Mouse (Mus musculus): ENCODE data around the gene Tns1. TPM values are rescaled to one million over a fixed set of nuclear protein-coding genes. Genes with fewer than 3 reads are reported as not detected.
A peak's percentile ranks its signal among the peaks of the same experiment; 100 is the strongest.

Gene Tns1
- polyA plus RNA-seq, 1 experiment, result 111 TPM

GRCm38 (mm10) chr1:74130883-74131659, 6.8 kb upstream of the Tns1 start:
- H3K4me3 ChIP-seq, result no peak overlapping the region
- TF ChIP-seq MYOG (IDR thresholded peaks at IDR 0.05; ENCODE audit: control insufficient read depth in 1 of 3, insufficient read depth in 1 of 3, insufficient read length in 2 of 3, low read depth in 2 of 3) (no peak), USF1 (IDR thresholded peaks at IDR 0.05; ENCODE audit: low read depth) (no peak), MYOD1 (IDR thresholded peaks at IDR 0.05; ENCODE audit: control insufficient read depth in 1 of 3, insufficient read length in 2 of 3, low read depth in 2 of 3) (no peak), REST (IDR thresholded peaks at IDR 0.05; ENCODE audit: insufficient read depth, insufficient read length) (no peak), TCF3 (IDR thresholded peaks at IDR 0.05; ENCODE audit: insufficient read length, low read depth) (no peak), TCF12 (IDR thresholded peaks at IDR 0.05; ENCODE audit: insufficient read depth, poor library complexity, severe bottlenecking) (no peak), SRF (IDR thresholded peaks at IDR 0.05; ENCODE audit: control insufficient read depth, insufficient read length, low read depth) (no peak), POLR2AphosphoS2 (IDR thresholded peaks at IDR 0.05; ENCODE audit: insufficient read length, low read depth) (no peak), POLR2A (IDR thresholded peaks at IDR 0.05; ENCODE audit: insufficient read length, low read depth) (no peak)
- H3ac ChIP-seq (ENCODE audit: control insufficient read depth, insufficient read length), result no peak overlapping the region
- H3K36me3 ChIP-seq (ENCODE audit: control insufficient read depth, insufficient read depth), result no peaks in the 10 kb centered on the region
- no peaks in the 10 kb centered on the region for H3K27me3 ChIP-seq (ENCODE audit: control insufficient read depth, insufficient read depth, insufficient read length)
- no peaks in the 10 kb centered on the region for H3K79me2 ChIP-seq (ENCODE audit: control insufficient read depth, insufficient read depth)
- no peak overlapping the region for H3K4me2 ChIP-seq (ENCODE audit: low read depth)

- H3K79me2 ChIP-seq (ENCODE audit: control insufficient read depth, insufficient read depth), result no peaks in the 10 kb centered on the region
- H3ac ChIP-seq (ENCODE audit: control insufficient read depth, insufficient read length), result no peak within 1 kb of the TSS
- TF ChIP-seq POLR2A (IDR thresholded peaks at IDR 0.05; ENCODE audit: insufficient read length, low read depth), result no peak
- TF ChIP-seq MYOD1 (IDR thresholded peaks at IDR 0.05; ENCODE audit: control insufficient read depth in 1 of 3, insufficient read length in 2 of 3, low read depth in 2 of 3), result peak in 1 of 3 experiments; percentile 9
- no peak for TF ChIP-seq CEBPB (IDR thresholded peaks at IDR 0.05; ENCODE audit: insufficient read depth, poor library complexity, severe bottlenecking)
- no peak for TF ChIP-seq TCF3 (IDR thresholded peaks at IDR 0.05; ENCODE audit: insufficient read length, low read depth)
- no peak for TF ChIP-seq SRF (IDR thresholded peaks at IDR 0.05; ENCODE audit: control insufficient read depth, insufficient read length, low read depth)
- no peak for TF ChIP-seq REST (IDR thresholded peaks at IDR 0.05; ENCODE audit: insufficient read depth, insufficient read length)
- H3K4me2 ChIP-seq (ENCODE audit: low read depth), result peak within 1 kb of the TSS; percentile 96
- no peaks in the 10 kb centered on the region for H3K36me3 ChIP-seq (ENCODE audit: control insufficient read depth, insufficient read depth)
- H3K4me3 ChIP-seq, result no peak within 1 kb of the TSS
- peaks cover 8% of the 10 kb centered on the region for H3K27me3 ChIP-seq (ENCODE audit: control insufficient read depth, insufficient read depth, insufficient read length)
Observed at GRCm38 (mm10) chr1:74124991-74125552, 823 bp upstream of the Tns1 start, which contains the start of gene Rufy4. Gene Rufy4, plus strand, starts transcription at chr1:74125541.

GRCm38 (mm10) chr1:74123215-74123614, 1.0 kb downstream of the Tns1 start:
- H3K79me2 ChIP-seq (ENCODE audit: control insufficient read depth, insufficient read depth), result no peaks in the 10 kb centered on the region
- H3K27me3 ChIP-seq (ENCODE audit: control insufficient read depth, insufficient read depth, insufficient read length), result peaks cover 8% of the 10 kb centered on the region
- no peak overlapping the region for H3K4me3 ChIP-seq
- H3K36me3 ChIP-seq (ENCODE audit: control insufficient read depth, insufficient read depth), result no peaks in the 10 kb centered on the region
- TF ChIP-seq POLR2AphosphoS2 (IDR thresholded peaks at IDR 0.05; ENCODE audit: insufficient read length, low read depth), result no peak
- TF ChIP-seq MYOD1 (IDR thresholded peaks at IDR 0.05; ENCODE audit: control insufficient read depth in 1 of 3, insufficient read length in 2 of 3, low read depth in 2 of 3), result no peak
- no peak overlapping the region for H3K4me2 ChIP-seq (ENCODE audit: low read depth)
- no peak overlapping the region for H3ac ChIP-seq (ENCODE audit: control insufficient read depth, insufficient read length)

GRCm38 (mm10) chr1:74121821-74122576, 2.2 kb downstream of the Tns1 start:
- no peak overlapping the region for H3ac ChIP-seq (ENCODE audit: control insufficient read depth, insufficient read length)
- H3K27me3 ChIP-seq (ENCODE audit: control insufficient read depth, insufficient read depth, insufficient read length), result peaks cover 8% of the 10 kb centered on the region
- no peak overlapping the region for H3K4me3 ChIP-seq
- no peaks in the 10 kb centered on the region for H3K36me3 ChIP-seq (ENCODE audit: control insufficient read depth, insufficient read depth)
- TF ChIP-seq POLR2AphosphoS2 (IDR thresholded peaks at IDR 0.05; ENCODE audit: insufficient read length, low read depth), result no peak
- peak; percentile 49 for TF ChIP-seq USF1 (IDR thresholded peaks at IDR 0.05; ENCODE audit: low read depth)
- no peak overlapping the region for H3K4me2 ChIP-seq (ENCODE audit: low read depth)
- no peaks in the 10 kb centered on the region for H3K79me2 ChIP-seq (ENCODE audit: control insufficient read depth, insufficient read depth)

DNA sequence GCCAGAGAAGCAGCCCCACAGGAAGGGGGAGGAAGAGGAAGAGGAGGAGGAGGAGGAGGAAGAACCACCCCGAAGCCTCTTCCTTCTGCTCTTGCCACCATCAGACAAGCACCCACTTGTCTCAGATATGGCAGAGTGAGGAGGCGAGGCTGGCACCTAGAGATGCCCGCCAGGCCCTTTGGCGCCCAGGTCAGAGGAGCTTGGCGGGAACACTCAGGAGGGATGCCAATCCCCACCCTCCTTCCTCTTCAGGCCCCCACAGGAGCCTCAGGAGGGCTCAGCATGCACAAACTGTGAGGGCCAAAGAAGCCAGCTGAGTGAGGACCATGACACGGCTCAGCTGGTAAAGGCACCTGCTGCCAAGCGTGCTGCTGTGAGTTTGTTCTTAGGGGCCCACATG, 3.1 kb downstream of the Tns1 start:
- Histone ChIP-seq H3K36me3 (ENCODE audit: control insufficient read depth, insufficient read depth) (no peaks in the 10 kb centered on the region), H3K4me3 (no peak overlapping the region), H3K4me2 (ENCODE audit: low read depth) (no peak overlapping the region), H3ac (ENCODE audit: control insufficient read depth, insufficient read length) (no peak overlapping the region), H3K27me3 (ENCODE audit: control insufficient read depth, insufficient read depth, insufficient read length) (peaks cover 8% of the 10 kb centered on the region), H3K79me2 (ENCODE audit: control insufficient read depth, insufficient read depth) (no peaks in the 10 kb centered on the region)
- TF ChIP-seq REST (IDR thresholded peaks at IDR 0.05; ENCODE audit: insufficient read depth, insufficient read length), result no peak
- TF ChIP-seq USF1 (IDR thresholded peaks at IDR 0.05; ENCODE audit: low read depth), result no peak
- TF ChIP-seq POLR2A (IDR thresholded peaks at IDR 0.05; ENCODE audit: insufficient read length, low read depth), result no peak
- TF ChIP-seq MAX (IDR thresholded peaks at IDR 0.05; ENCODE audit: low read depth), result no peak
- TF ChIP-seq SRF (IDR thresholded peaks at IDR 0.05; ENCODE audit: control insufficient read depth, insufficient read length, low read depth), result no peak
- no peak for TF ChIP-seq POLR2AphosphoS2 (IDR thresholded peaks at IDR 0.05; ENCODE audit: insufficient read length, low read depth)
- no peak for TF ChIP-seq CEBPB (IDR thresholded peaks at IDR 0.05; ENCODE audit: insufficient read depth, poor library complexity, severe bottlenecking)
- TF ChIP-seq MYOG (IDR thresholded peaks at IDR 0.05; ENCODE audit: control insufficient read depth in 1 of 3, insufficient read depth in 1 of 3, insufficient read length in 2 of 3, low read depth in 2 of 3), result no peak
- no peak for TF ChIP-seq MYOD1 (IDR thresholded peaks at IDR 0.05; ENCODE audit: control insufficient read depth in 1 of 3, insufficient read length in 2 of 3, low read depth in 2 of 3)
- no peak for TF ChIP-seq TCF12 (IDR thresholded peaks at IDR 0.05; ENCODE audit: insufficient read depth, poor library complexity, severe bottlenecking)
- TF ChIP-seq TCF3 (IDR thresholded peaks at IDR 0.05; ENCODE audit: insufficient read length, low read depth), result no peak
- no peak for TF ChIP-seq E2F4 (IDR thresholded peaks at IDR 0.05; ENCODE audit: insufficient read depth)
